Mouse (Mus musculus) CD4-positive helper T cell, adult 2 months (primary cell): Measurements from ENCODE around the gene Dusp23.

Experiments used
- DNase-seq: peaks from one replicate; pipeline ENCODE4 v3.0.0-alpha.2; 2012; ENCODE audit warnings: low read depth, missing footprints, low spot score

Dusp23 gene

GRCm38 (mm10) chr1:172623599-172623998 is 9.2 kb downstream of the Dusp23 start:
- peak; percentile 21 for DNase-seq

GRCm38 (mm10) chr1:172619235-172619634 is 13.5 kb downstream of the Dusp23 start:
- DNase-seq: peak; percentile 48

- no peak for DNase-seq
Observed at GRCm38 (mm10) chr1:172618141-172618540, 14.6 kb downstream of the Dusp23 start.

- DNase-seq: no peak
Observed at GRCm38 (mm10) chr1:172617365-172618076, 15.2 kb downstream of the Dusp23 start.

- no peak for DNase-seq
Observed at GRCm38 (mm10) chr1:172616537-172617300, 16.0 kb downstream of the Dusp23 start.

GRCm38 (mm10) chr1:172615412-172615811 is 17.4 kb downstream of the Dusp23 start:
- no peak for DNase-seq

- DNase-seq: no peak
Observed at GRCm38 (mm10) chr1:172614654-172615053, 18.1 kb downstream of the Dusp23 start.

GRCm38 (mm10) chr1:172612745-172613144 is 20.0 kb downstream of the Dusp23 start:
- peak; percentile 17 for DNase-seq

- DNase-seq: no peak
Observed at GRCm38 (mm10) chr1:172611304-172611703, 21.5 kb downstream of the Dusp23 start.

GRCm38 (mm10) chr1:172602326-172602725 is 30.4 kb downstream of the Dusp23 start, which contains the start of gene Fcrl6:
TSS of gene Fcrl6 (minus strand) at chr1:172602551.
- DNase-seq: no peak

GRCm38 (mm10) chr1:172594495-172594894 is 38.3 kb downstream of the Dusp23 start:
- peak; percentile 10 for DNase-seq

GRCm38 (mm10) chr1:172593956-172594355 is 38.8 kb downstream of the Dusp23 start:
- no peak for DNase-seq

- DNase-seq: no peak
Observed at GRCm38 (mm10) chr1:172593321-172593720, 39.4 kb downstream of the Dusp23 start.

GRCm38 (mm10) chr1:172590385-172590784 is 42.4 kb downstream of the Dusp23 start, which contains the start of gene Slamf8:
TSS of gene Slamf8 (minus strand) at chr1:172590568.
- DNase-seq: peak; percentile 3

GRCm38 (mm10) chr1:172585612-172586567 is 46.9 kb downstream of the Dusp23 start:
- no peak for DNase-seq

- no peak for DNase-seq
Observed at GRCm38 (mm10) chr1:172585026-172585425, 47.7 kb downstream of the Dusp23 start.

- no peak for DNase-seq
Observed at GRCm38 (mm10) chr1:172584271-172584670, 48.5 kb downstream of the Dusp23 start.

GRCm38 (mm10) chr1:172582436-172582835 is 50.3 kb downstream of the Dusp23 start:
- DNase-seq: no peak
